Mouse (Mus musculus) induced T-regulatory cell, adult 2 months (primary cell): Measurements from ENCODE around the gene Elf4.
A peak's percentile ranks its signal among the peaks of the same experiment; 100 is the strongest.
"Not testable (repeated sequence)": the region's sequence is repeated elsewhere in the genome, so short reads cannot be mapped to it uniquely, and the experiment has no call there.

Experiments
- DNase-seq: peaks from one replicate; pipeline ENCODE4 v3.0.0-alpha.2; 2012; ENCODE audit warnings: low read depth

Gene Elf4

DNA sequence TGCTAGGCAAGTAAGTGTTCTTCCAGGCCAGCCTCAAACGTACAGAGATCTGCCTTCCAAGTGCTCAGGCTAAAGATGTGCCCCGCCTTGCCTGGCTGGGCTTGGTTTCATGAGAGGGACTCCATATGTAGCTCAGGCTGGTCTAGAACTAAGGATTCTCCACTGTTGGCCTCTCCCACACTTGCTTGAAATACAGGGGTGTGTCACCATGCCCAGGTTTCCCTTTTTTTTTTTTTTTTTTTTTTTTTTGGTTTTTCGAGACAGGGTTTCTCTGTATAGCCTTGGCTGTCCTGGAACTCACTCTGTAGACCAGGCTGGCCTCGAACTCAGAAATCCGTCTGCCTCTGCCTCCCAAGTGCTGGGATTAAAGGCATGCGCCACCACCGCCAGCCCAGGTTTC lies 26.9 kb downstream of the Elf4 start:
- DNase-seq = not testable (repeated sequence)

- peak; percentile 50 for DNase-seq
Measured at GRCm38 (mm10) chrX:48435477-48435900, 27.4 kb downstream of the Elf4 start.

DNA sequence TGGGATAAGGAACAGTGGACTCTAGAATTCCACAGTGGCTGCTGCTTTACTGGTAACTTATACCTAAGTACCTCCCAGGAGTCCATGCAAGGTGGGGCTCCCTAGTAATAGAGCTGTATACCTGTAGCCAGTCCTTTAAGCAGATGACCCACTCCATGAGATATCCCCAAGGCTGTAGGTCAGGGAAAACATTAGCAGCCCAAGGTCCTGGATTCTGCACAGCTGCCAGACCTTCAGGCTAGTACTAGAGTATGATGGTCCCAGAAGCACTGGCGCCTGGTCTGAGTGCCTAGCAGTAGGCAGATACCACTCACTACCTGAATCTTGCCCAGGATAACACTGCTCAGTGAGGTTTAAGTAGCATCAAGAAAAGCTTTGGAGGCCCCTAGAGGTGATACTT lies 28.7 kb downstream of the Elf4 start:
- no peak for DNase-seq

GRCm38 (mm10) chrX:48433527-48433899 lies 29.4 kb downstream of the Elf4 start:
- DNase-seq = peak; percentile 84

DNA sequence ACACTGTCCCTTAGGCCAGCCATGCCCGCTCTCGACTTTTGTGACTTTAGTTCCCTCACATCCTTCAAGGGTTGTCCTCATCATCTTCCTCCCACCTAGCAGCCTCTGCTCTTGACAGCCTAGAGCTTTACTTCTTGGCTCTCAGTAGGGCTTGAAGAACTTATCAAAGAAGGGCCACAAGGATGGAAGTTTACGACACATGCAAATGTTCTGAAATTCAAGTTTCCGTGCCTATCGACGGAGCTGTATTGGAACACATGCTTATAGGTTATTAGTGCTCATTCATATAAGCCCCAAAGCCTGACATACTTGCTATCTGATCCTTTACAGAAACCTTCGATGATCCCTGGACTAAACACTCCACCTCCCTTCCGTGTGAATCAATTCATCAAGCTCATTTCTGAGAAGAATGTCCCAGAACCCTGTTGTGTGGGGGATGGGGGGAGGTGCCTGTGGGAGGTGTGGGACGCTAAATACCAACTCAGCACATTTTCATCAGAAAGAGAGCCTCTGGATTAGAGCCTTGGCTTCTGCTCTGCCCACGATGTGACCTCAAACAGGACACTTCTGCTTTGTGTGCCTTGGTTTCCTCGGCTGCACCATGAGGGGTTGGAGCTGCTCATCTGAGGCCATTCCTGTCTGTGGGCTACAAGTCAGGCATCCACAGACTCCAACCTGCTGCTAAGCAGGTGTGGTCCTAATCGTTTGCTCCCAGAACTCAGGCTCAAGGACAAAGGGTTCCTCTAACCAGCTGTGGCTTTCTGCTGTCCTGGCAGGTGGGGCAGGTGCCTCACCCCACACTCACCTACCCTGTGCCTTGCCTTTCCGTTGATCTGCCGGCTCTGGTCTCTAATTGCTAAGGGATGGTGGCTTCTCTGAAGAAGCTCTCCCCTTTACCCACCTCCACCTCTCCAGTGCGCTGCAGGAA lies 30.1 kb downstream of the Elf4 start:
- DNase-seq = peak; percentile 59

DNA sequence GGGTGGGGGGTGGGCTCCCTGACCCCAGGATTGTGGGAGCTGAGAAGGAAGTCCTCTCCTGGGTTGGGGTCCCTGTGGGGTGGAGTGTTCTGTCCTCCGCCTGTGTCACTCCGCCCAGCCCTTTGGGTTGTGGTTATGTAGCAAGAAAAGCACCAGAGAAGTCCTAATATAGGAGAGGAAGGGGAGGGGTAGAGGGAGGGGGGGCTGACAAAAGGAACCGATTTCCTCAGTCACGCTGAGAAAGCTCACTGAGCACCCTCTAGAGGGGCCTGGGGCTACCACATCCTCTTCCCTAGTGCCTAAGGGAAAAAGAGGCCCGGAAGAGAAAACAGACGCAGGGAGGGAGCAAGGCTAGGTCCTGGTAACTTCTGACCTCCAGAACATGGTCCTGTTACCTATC lies 33.4 kb downstream of the Elf4 start:
- DNase-seq = peak; percentile 77

DNA sequence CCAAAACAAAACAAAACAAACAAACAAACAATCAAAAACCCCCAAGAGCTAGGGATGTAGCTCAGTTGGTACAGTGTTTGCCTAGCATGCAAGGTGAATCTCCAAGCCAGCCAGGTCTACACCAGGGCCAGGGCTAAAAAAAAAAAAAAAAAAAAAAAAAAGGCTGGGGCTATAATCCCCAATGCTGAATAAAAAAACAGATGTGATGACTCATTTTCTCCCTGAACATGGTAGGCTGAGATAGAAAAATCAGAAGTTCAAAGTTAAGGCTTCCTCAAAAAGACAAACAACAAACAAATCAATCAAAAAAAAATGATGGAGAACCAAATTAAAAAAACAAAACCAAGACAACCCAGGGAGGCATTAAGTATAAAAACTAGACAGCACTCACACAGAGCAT lies 33.8 kb downstream of the Elf4 start:
- peak; percentile 62 for DNase-seq

- DNase-seq = peak; percentile 52
Measured at GRCm38 (mm10) chrX:48428642-48429041, 34.3 kb downstream of the Elf4 start.

- DNase-seq = no peak
Measured at GRCm38 (mm10) chrX:48428241-48428640, 34.7 kb downstream of the Elf4 start.

DNA sequence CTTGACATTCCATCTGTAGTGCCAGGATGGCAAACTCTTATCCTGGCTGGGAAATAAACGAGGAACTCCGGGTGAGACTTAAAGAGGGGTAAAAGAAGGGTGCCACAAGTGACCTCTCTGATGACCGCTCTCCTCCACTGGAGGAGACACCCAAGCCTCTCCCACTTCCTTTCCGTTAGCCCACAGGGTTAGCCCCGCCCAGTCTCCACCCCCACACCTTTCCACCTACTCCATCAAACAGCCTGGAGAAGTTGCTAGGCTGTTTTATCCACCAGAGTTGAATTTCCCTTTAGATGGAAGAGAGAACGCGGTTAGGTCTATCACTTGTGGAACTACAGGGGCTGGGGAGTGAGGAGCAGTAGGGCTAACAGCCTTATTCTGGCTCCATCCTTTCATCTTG lies 37.7 kb downstream of the Elf4 start:
- peak; percentile 77 for DNase-seq

GRCm38 (mm10) chrX:48424583-48424982 lies 38.3 kb downstream of the Elf4 start:
- DNase-seq = peak; percentile 90

DNA sequence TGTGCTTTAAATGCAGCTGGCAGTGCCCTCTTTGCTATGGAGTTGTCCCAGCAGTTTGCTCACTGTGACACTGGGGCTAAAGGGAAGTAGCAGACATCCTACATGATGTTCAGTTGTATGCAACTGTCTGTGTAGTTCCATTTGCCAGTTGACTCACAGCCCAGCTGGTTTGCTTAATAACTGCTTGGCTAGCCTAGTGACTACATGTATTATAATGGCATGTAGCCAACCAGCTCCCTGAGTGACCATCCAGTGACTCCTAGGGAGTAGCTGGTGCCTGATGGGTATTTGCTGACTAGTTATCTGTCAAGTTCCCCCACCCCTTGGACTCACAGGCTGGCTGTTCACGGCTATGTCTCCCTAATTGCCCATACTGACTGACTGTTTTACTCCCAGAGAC lies 39.3 kb downstream of the Elf4 start:
- DNase-seq = no peak

DNA sequence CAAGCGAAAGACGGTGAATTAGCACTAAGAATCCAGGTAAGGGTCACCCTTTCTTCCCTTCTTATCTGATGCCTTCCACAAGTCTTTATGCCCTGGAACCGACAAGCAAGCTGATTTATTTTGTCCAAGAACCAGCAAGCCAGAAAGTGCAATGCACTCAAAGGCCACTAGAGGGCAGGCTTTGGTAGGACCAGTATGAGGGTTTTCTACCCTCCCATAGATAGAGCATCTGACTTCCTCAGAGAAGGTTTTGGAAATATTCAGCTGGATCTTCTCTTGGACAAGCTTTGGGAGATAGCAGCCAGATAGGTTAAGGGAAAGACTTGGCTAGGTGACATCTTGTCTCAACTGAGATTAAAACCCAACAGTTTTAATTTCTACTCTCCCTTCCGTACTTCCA lies 39.9 kb downstream of the Elf4 start:
- DNase-seq = peak; percentile 87

GRCm38 (mm10) chrX:48418417-48418816 lies 44.5 kb downstream of the Elf4 start:
- no peak for DNase-seq

- no peak for DNase-seq
Measured at GRCm38 (mm10) chrX:48414291-48414690, 48.6 kb downstream of the Elf4 start.

GRCm38 (mm10) chrX:48412629-48413028 lies 50.3 kb downstream of the Elf4 start:
- peak; percentile 1 for DNase-seq

- DNase-seq = no peak
Measured at GRCm38 (mm10) chrX:48410388-48410776, 52.5 kb downstream of the Elf4 start.

DNA sequence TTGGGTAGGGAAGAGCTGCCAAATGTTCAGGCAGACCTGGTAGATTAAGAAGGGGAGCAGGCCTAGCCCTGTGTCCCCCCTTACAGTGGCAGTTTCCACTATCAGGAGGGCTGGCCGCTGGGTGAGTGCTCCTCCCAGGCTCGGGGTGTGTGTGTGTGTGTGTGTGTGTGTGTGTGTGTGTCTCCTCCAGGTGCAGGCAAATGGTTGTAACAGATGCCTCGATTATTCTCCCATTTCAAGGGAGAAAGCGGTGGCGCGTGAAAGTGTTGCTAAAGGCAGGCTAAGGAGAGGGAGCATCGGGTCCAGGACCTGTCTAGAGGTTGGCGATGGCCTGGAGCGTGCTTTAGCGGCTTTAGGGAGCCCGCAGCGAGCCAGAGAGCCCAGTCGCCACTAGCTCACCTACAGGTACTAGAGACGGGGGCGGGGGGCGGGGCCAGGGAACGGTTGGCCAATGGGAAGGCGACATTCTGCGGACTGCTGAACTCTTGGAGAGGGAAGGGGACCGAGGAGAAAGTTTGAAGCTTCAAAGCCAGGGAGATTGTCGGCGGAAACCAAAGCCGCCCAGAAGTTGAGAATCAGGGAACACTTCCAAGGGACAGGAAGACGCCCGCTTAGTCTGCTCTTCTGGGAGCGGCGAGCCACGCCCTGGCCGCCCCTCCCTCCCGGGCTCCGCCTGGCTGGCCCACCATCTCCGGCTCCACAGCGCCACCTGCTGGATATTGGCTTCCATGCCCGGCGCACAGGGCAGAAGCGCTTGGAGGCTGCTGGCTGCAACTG lies 53.1 kb downstream of the Elf4 start:
- peak; percentile 89 for DNase-seq

GRCm38 (mm10) chrX:48405141-48405540 lies 57.8 kb downstream of the Elf4 start:
- no peak for DNase-seq

DNA sequence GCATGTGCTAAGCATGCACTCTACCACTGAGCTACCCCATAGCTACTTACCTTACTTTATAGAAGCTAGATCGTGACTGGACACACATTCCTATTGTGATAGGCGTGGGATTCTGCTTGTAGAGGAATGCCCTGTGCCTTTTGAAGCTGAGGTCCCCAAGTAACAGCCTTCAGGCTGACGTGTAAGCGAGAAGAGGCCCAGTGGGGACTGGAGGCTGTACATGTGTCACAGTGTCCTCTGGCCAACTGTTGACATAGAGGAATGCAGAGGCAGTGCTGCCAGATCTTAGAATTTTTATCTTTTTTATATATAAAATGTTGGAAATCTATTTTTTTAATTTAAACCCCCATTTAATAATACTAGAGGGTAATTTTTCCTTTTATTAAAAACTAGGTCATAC lies 62.9 kb downstream of the Elf4 start:
- DNase-seq = no peak

GRCm38 (mm10) chrX:48389380-48389779 lies 73.6 kb downstream of the Elf4 start:
- DNase-seq = no peak

GRCm38 (mm10) chrX:48385927-48386326 lies 77.0 kb downstream of the Elf4 start:
- DNase-seq = no peak

DNA sequence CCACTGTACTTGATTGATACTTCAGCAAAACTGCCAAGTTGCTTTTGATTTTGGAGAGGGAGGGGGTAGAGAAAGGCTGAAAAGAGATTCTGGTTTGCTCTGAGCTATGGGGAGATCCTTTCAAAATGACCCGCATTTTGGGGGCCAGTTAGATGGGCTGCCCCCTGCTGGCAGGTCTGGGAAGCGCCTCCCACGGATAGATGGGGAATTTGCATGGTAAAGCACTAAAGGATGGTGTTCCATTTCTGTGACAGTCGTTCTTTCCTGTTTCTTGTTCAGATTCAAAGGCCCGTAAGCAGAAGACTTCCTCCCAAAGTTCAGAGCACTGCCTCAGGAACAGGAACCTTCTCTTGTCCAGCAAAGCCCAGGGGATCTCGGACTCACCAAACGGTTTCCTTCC lies 79.3 kb downstream of the Elf4 start:
- DNase-seq = peak; percentile 64
